Comparison of ENCODE assay signal across 25 mouse cellular contexts in genomic region chr2:160960956-160961646, GRCm38 (mm10). TPM values are rescaled to one million over a fixed set of nuclear protein-coding genes. Genes with fewer than 3 reads are reported as not detected.
DNase-seq lines count a peak whose midpoint lies in the region; ATAC-seq and TF ChIP-seq lines count a peak whose summit lies in the region.
"Had no signal": no experiment of that assay in that cellular context is flagged by ENCODE, and none has a peak within 500 bp of the region (broad histone marks: within the 10 kb centered on the region; RNA-seq: fewer than 3 reads in every experiment).

No protein-coding gene starts in this region.

- H3K9me3 ChIP-seq in MEL (replicated peaks; ENCODE audit: insufficient read depth, low read length), result no peaks in the 10 kb centered on the region
- H3K9me3 ChIP-seq in kidney, embryonic 16.5 days (ENCODE audit: low read length), result no peaks in the 10 kb centered on the region
- H3K9me3 ChIP-seq: embryonic facial prominence, embryonic 13.5 days; forebrain, embryonic 12.5 days; hindbrain, embryonic 10.5 days; limb, embryonic 13.5 days had no signal

- 83% methylated on average over 6 of the region's 6 CpGs for WGBS in kidney, embryonic 16.5 days

- H3K9ac ChIP-seq in MEL (ENCODE audit: control insufficient read depth, low read depth, low read length, poor library complexity, severe bottlenecking), result no peak overlapping the region
- H3K9ac ChIP-seq in kidney, embryonic 16.5 days (replicated peaks; ENCODE audit: low read length), result no peak overlapping the region
- H3K9ac ChIP-seq: embryonic facial prominence, embryonic 13.5 days; forebrain, embryonic 12.5 days; limb, embryonic 13.5 days; liver, embryonic 14.5 days; lung, embryonic 14.5 days had no signal

- intact Hi-C loops in gastrocnemius, postnatal 14 days (cut with DNase I; ENCODE audit: low total_unique reads), result no loop called here

- peak; percentile 85 for ATAC-seq in kidney, embryonic 16.5 days (ENCODE audit: low FRiP score, low TSS enrichment)
- peak; percentile 33 for ATAC-seq in megakaryocyte progenitor cell, adult 5-6 weeks (replicated peaks; ENCODE audit: poor library complexity)
- ATAC-seq: hindbrain, postnatal 0 days; intestine, postnatal 0 days had no signal

- no peaks in the 10 kb centered on the region for H3K79me2 ChIP-seq in MEL (ENCODE audit: control insufficient read depth, insufficient read depth, low read length, poor library complexity)

- H3K4me1 ChIP-seq in MEL (ENCODE audit: control insufficient read depth in 1 of 2, insufficient read depth in 2 of 2, low read length in 2 of 2), result peaks cover 13 to 25% of the 10 kb centered on the region in 2 experiments
- H3K4me1 ChIP-seq in kidney, embryonic 16.5 days (ENCODE audit: insufficient read depth, low read length), result no peaks in the 10 kb centered on the region
- H3K4me1 ChIP-seq: forebrain, embryonic 12.5 days; hindbrain, embryonic 10.5 days had no signal

- H3K27ac ChIP-seq in MEL (ENCODE audit: control insufficient read depth, low read depth, low read length), result peak overlapping the region; percentile 26; the same call in 1 of the 2 replicates
- peak overlapping the region; percentile 67 for H3K27ac ChIP-seq in kidney, embryonic 16.5 days (ENCODE audit: low read length)
- H3K27ac ChIP-seq: embryonic facial prominence, embryonic 13.5 days; forebrain, embryonic 12.5 days; hindbrain, embryonic 10.5 days; hindbrain, postnatal 0 days; limb, embryonic 13.5 days; liver, embryonic 14.5 days had no signal

- no peak for TF ChIP-seq CTCF in MEL (IDR thresholded peaks at IDR 0.05 in 2 of 3, conservative IDR thresholded peaks at IDR 0.05 in 1 of 3; ENCODE audit: control insufficient read depth in 1 of 3, insufficient read depth in 1 of 3, low read depth in 2 of 3, low read length in 3 of 3, poor library complexity in 1 of 3, severe bottlenecking in 1 of 3)

- peaks cover 2 to 18% of the 10 kb centered on the region in 2 experiments; a peak in 3 of 4 replicates for H3K36me3 ChIP-seq in MEL (ENCODE audit: control insufficient read depth in 1 of 2, insufficient read depth in 2 of 2, low read length in 2 of 2)
- H3K36me3 ChIP-seq in kidney, embryonic 16.5 days (ENCODE audit: insufficient read depth, low read length), result peaks cover 54% of the 10 kb centered on the region

- H3K4me2 ChIP-seq in kidney, embryonic 16.5 days (replicated peaks; ENCODE audit: low read depth, low read length), result no peak overlapping the region
- H3K4me2 ChIP-seq: embryonic facial prominence, embryonic 13.5 days; forebrain, embryonic 12.5 days; heart, embryonic 11.5 days; limb, embryonic 13.5 days; lung, embryonic 14.5 days; midbrain, embryonic 11.5 days had no signal

- TF ChIP-seq EP300 in MEL (IDR thresholded peaks at IDR 0.05; ENCODE audit: low read depth in 1 of 2, low read length in 2 of 2), result peak; percentile 79 to 83

- TF ChIP-seq RAD21 in MEL (IDR thresholded peaks at IDR 0.05; ENCODE audit: low read depth, low read length), result no peak

- H3K4me3 ChIP-seq in MEL (ENCODE audit: control insufficient read depth in 1 of 2, insufficient read depth in 1 of 2, low read depth in 2 of 2, low read length in 2 of 2), result no peak overlapping the region
- no peak overlapping the region for H3K4me3 ChIP-seq in kidney, embryonic 16.5 days (ENCODE audit: low read length)
- H3K4me3 ChIP-seq: embryonic facial prominence, embryonic 13.5 days; erythroblast, embryonic 14.5 days; forebrain, embryonic 12.5 days; hindbrain, embryonic 10.5 days; limb, embryonic 13.5 days had no signal

- peak; percentile 65 for DNase-seq in MEL (ENCODE audit: low read depth, low spot score)
- peak; percentile 32 for DNase-seq in kidney, adult 18-20 months
- DNase-seq in gastrocnemius, postnatal 14 days, result no peak
- DNase-seq in thymus, postnatal 14 days, result no peak
- no peak for DNase-seq in adrenal gland, adult 8-10 months
- DNase-seq: adrenal gland, adult 2 months; cerebellum, adult 11-12 months; cerebellum, postnatal 25 days; embryo, embryonic 11 days; lung, embryonic 14.5 days; lung, postnatal 36 days; right cerebral cortex, postnatal 4 days; thymus, postnatal 36 days had no signal

- TF ChIP-seq POLR2A in MEL (IDR thresholded peaks at IDR 0.05; ENCODE audit: control insufficient read depth in 1 of 2, insufficient read depth in 1 of 2, low read depth in 1 of 2, low read length in 2 of 2, poor library complexity in 1 of 2), result no peak

- no peaks in the 10 kb centered on the region for H3K27me3 ChIP-seq in MEL (ENCODE audit: control insufficient read depth in 1 of 2, insufficient read depth in 2 of 2, low read length in 2 of 2)
- no peaks in the 10 kb centered on the region for H3K27me3 ChIP-seq in kidney, embryonic 16.5 days (ENCODE audit: insufficient read depth, low read length)
- H3K27me3 ChIP-seq: embryonic facial prominence, embryonic 13.5 days; forebrain, embryonic 12.5 days; limb, embryonic 13.5 days had no signal

TF ChIP-seq in MEL, 35 proteins besides CTCF, POLR2A, EP300 and RAD21:
- no peak for TF ChIP-seq E2F4 (IDR thresholded peaks at IDR 0.05; ENCODE audit: borderline replicate concordance, low read depth, low read length)
- peak; percentile 82 for TF ChIP-seq SIN3A (IDR thresholded peaks at IDR 0.05; ENCODE audit: low read length)
- TF ChIP-seq NRF1 (IDR thresholded peaks at IDR 0.05; ENCODE audit: insufficient read depth, low read depth, low read length, poor library complexity, severe bottlenecking), result no peak
- TF ChIP-seq TAL1 (IDR thresholded peaks at IDR 0.05; ENCODE audit: low read length), result peak; percentile 37
- TF ChIP-seq NELFE (IDR thresholded peaks at IDR 0.05; ENCODE audit: low read depth, low read length), result no peak
- no peak for TF ChIP-seq TBP (IDR thresholded peaks at IDR 0.05; ENCODE audit: low read depth, low read length)
- TF ChIP-seq MYB (IDR thresholded peaks at IDR 0.05; ENCODE audit: low read depth, low read length), result peak; percentile 64
- peak; percentile 89 for TF ChIP-seq MXI1 (IDR thresholded peaks at IDR 0.05; ENCODE audit: low read depth, low read length)
- TF ChIP-seq ZKSCAN1 (IDR thresholded peaks at IDR 0.05; ENCODE audit: low read depth, low read length), result no peak
- TF ChIP-seq MEF2A (IDR thresholded peaks at IDR 0.05; ENCODE audit: extremely low read depth, insufficient replicate concordance, low read depth, low read length, poor library complexity, severe bottlenecking), result peak; percentile 29; the same call in 1 of the 2 replicates
- no peak for TF ChIP-seq BHLHE40 (IDR thresholded peaks at IDR 0.05; ENCODE audit: borderline replicate concordance, low read depth, low read length)
- TF ChIP-seq CHD2 (IDR thresholded peaks at IDR 0.05; ENCODE audit: low read length), result no peak
- TF ChIP-seq POLR2AphosphoS5 (IDR thresholded peaks at IDR 0.05; ENCODE audit: borderline replicate concordance, low read depth, low read length), result no peak
- no peak for TF ChIP-seq RCOR1 (IDR thresholded peaks at IDR 0.05; ENCODE audit: low read depth, low read length)
- TF ChIP-seq GATA1 (IDR thresholded peaks at IDR 0.05; ENCODE audit: low read depth, low read length), result peak; percentile 69
- TF ChIP-seq ELF1 (IDR thresholded peaks at IDR 0.05; ENCODE audit: low read depth, low read length), result no peak
- peak; percentile 47; the same call in 1 of the 2 replicates for TF ChIP-seq USF1 (IDR thresholded peaks at IDR 0.05; ENCODE audit: low read depth, low read length)
- TF ChIP-seq ZNF384 (IDR thresholded peaks at IDR 0.05; ENCODE audit: low read depth, low read length), result peak; percentile 85
- peak; percentile 79 for TF ChIP-seq ETS1 (IDR thresholded peaks at IDR 0.05; ENCODE audit: low read depth, low read length)
- peak; percentile 76; the same call in 1 of the 2 replicates for TF ChIP-seq MAX (IDR thresholded peaks at IDR 0.05; ENCODE audit: low read length)
- peak; percentile 81 for TF ChIP-seq TCF12 (IDR thresholded peaks at IDR 0.05; ENCODE audit: low read depth, low read length)
- peak; percentile 88; the same call in 1 of the 2 replicates for TF ChIP-seq MYC (IDR thresholded peaks at IDR 0.05; ENCODE audit: low read depth, low read length)
- TF ChIP-seq USF2 (IDR thresholded peaks at IDR 0.05; ENCODE audit: borderline replicate concordance in 1 of 2, insufficient read depth in 1 of 2, low read depth in 1 of 2, low read length in 2 of 2), result no peak
- TF ChIP-seq POLR2AphosphoS2 (IDR thresholded peaks at IDR 0.05; ENCODE audit: low read length), result no peak

RNA-seq across cellular contexts. Expression of gene Emilin3, which starts 49.0 kb away (rescaled TPM):
- not detected in 2 replicates for total RNA-seq in MEL (2012; rRNA removed)
- polyA plus RNA-seq in MEL (2012; ENCODE audit: insufficient read depth in 1 of 2, insufficient read length in 2 of 2, low read depth in 1 of 2, low replicate concordance in 2 of 2, missing spikeins in 1 of 2), result not detected
- 7.7 and 11.5 TPM in 2 replicates for polyA plus RNA-seq in kidney, embryonic 16.5 days (2015; fragmentation: Nextera tagmentation; extraction: Ambion mirVana)
- total RNA-seq in megakaryocyte progenitor cell, adult 5-6 weeks (2015), result not detected in 2 replicates
- total RNA-seq in megakaryocyte progenitor cell, adult 5-6 weeks (2017), result not detected in 2 replicates
- 1 to 10 TPM; 2.1 to 3.8 TPM for total RNA-seq in gastrocnemius, postnatal 14 days (2021)
- total RNA-seq in adrenal gland, adult 8-10 months (2022), result not detected
- total RNA-seq: adrenal gland, adult 2 months had no signal
- polyA plus RNA-seq: erythroblast, embryonic 14.5 days had no signal

Comparison
In these comparisons a context has a peak if more than half of its experiments do, and no peak if none do; other contexts are left out.
1. DNase-seq: peak in MEL (single experiment) and kidney, adult 18-20 months (single experiment); none in gastrocnemius, postnatal 14 days (single experiment), thymus, postnatal 14 days (single experiment) and adrenal gland, adult 8-10 months (single experiment).